Mouse (Mus musculus) kidney, adult 2 months (tissue): Measurements from ENCODE around the gene Enpp7.

Source experiments
- CTCF ChIP-seq: fragments of 200-500 bp; conservative IDR thresholded peaks from 2 replicates; pipeline ENCODE4 v1.5.1; 2011; ENCODE audit warnings: low read depth, mild to moderate bottlenecking, control low read depth, low read length, moderate library complexity, mixed read lengths; ENCODE audit not compliant: insufficient read depth, insufficient read length
- POLR2A ChIP-seq: fragments of 200-500 bp; IDR thresholded peaks from one replicate; pipeline ENCODE4 v1.6.1; 2011; ENCODE audit warnings: low read depth, low read length, control low read depth

- no peak for TF ChIP-seq POLR2A
- TF ChIP-seq CTCF = peak; percentile 78
These were observed 12.6 kb upstream of the Enpp7 start for GRCm38 (mm10) chr11:118975427-118975826.
